Mouse (Mus musculus): ENCODE measurements around the gene Hoga1.
"Not testable (repeated sequence)": the region's sequence is repeated elsewhere in the genome, so short reads cannot be mapped to it uniquely, and the experiment has no call there.

The Hoga1 gene

GRCm38 (mm10) chr19:42068441-42069240 is 23.2 kb downstream of the Hoga1 start:
- no peak for DNase-seq (ENCODE audit: low read depth, low spot score)

GRCm38 (mm10) chr19:42069241-42069525 is 23.8 kb downstream of the Hoga1 start:
- DNase-seq (ENCODE audit: low read depth, low spot score): no peak

GRCm38 (mm10) chr19:42071221-42071620 is 25.8 kb downstream of the Hoga1 start:
- DNase-seq (ENCODE audit: low read depth, low spot score): no peak

- DNase-seq (ENCODE audit: low read depth, low spot score): no peak
Observed at GRCm38 (mm10) chr19:42071886-42072608, 26.6 kb downstream of the Hoga1 start.

- DNase-seq (ENCODE audit: low read depth, low spot score): no peak
Observed at GRCm38 (mm10) chr19:42072802-42073201, 27.4 kb downstream of the Hoga1 start.

GRCm38 (mm10) chr19:42075051-42075450 is 29.6 kb downstream of the Hoga1 start:
- no peak for DNase-seq (ENCODE audit: low read depth, low spot score)

GRCm38 (mm10) chr19:42075992-42076391 is 30.6 kb downstream of the Hoga1 start:
- DNase-seq (ENCODE audit: low read depth, low spot score): no peak

GRCm38 (mm10) chr19:42078566-42078965 is 33.2 kb downstream of the Hoga1 start:
- DNase-seq (ENCODE audit: low read depth, low spot score): no peak

GRCm38 (mm10) chr19:42079006-42079405 is 33.6 kb downstream of the Hoga1 start:
- no peak for DNase-seq (ENCODE audit: low read depth, low spot score)

- DNase-seq (ENCODE audit: low read depth, low spot score): no peak
Observed at GRCm38 (mm10) chr19:42079950-42080349, 34.5 kb downstream of the Hoga1 start.

- no peak for DNase-seq (ENCODE audit: low read depth, low spot score)
Observed at GRCm38 (mm10) chr19:42080469-42080868, 35.1 kb downstream of the Hoga1 start.

- DNase-seq (ENCODE audit: low read depth, low spot score): not testable (repeated sequence)
Observed at GRCm38 (mm10) chr19:42081613-42082012, 36.2 kb downstream of the Hoga1 start.

GRCm38 (mm10) chr19:42085690-42086089 is 40.3 kb downstream of the Hoga1 start:
- DNase-seq (ENCODE audit: low read depth, low spot score): no peak

- DNase-seq (ENCODE audit: low read depth, low spot score): peak; percentile 51
Observed at GRCm38 (mm10) chr19:42086166-42086565, 40.8 kb downstream of the Hoga1 start, which contains the start of gene Morn4. TSS of gene Morn4 (minus strand) at chr19:42086357.

GRCm38 (mm10) chr19:42089103-42089747 is 43.8 kb downstream of the Hoga1 start:
- DNase-seq (ENCODE audit: low read depth, low spot score): peak; percentile 86

- peak; percentile 100 for DNase-seq (ENCODE audit: low read depth, low spot score)
Observed at GRCm38 (mm10) chr19:42089748-42090595, 44.6 kb downstream of the Hoga1 start, which contains the start of gene Pi4k2a. TSS of gene Pi4k2a (plus strand) at chr19:42090470.

- DNase-seq (ENCODE audit: low read depth, low spot score): peak; percentile 73
Observed at GRCm38 (mm10) chr19:42090637-42091141, 45.3 kb downstream of the Hoga1 start.

GRCm38 (mm10) chr19:42099406-42099805 is 54.0 kb downstream of the Hoga1 start:
- no peak for DNase-seq (ENCODE audit: low read depth, low spot score)

- DNase-seq (ENCODE audit: low read depth, low spot score): no peak
Observed at GRCm38 (mm10) chr19:42104681-42105080, 59.3 kb downstream of the Hoga1 start.

- no peak for DNase-seq (ENCODE audit: low read depth, low spot score)
Observed at GRCm38 (mm10) chr19:42115783-42116335, 70.4 kb downstream of the Hoga1 start.

- DNase-seq (ENCODE audit: low read depth, low spot score): no peak
Observed at GRCm38 (mm10) chr19:42118142-42118541, 72.7 kb downstream of the Hoga1 start.

Measured in CD4-positive helper T cell, adult 2 months (primary cell).